Mouse (Mus musculus) spleen, embryonic (tissue): Measurements from ENCODE around the gene Gm20388.

Experiments
- CTCF ChIA-PET: fragments of 350-600 bp; sonication (Branson Sonifier 250); formaldehyde crosslinking; loops from one replicate; lab custom pipeline; 2022; lab: Charles Lee

The Gm20388 gene

GRCm38 (mm10) chr8:122864719-122865129, 2954.1 kb downstream of the Gm20388 start:
- CTCF ChIA-PET: interaction anchor here (0.6 to 0.7 kb wide), 2 partner anchors 231 to 279 kb away, joined by 4 read pairs; no protein-coding TSS in a partner anchor

GRCm38 (mm10) chr8:122865441-122865840, 2954.8 kb downstream of the Gm20388 start:
- CTCF ChIA-PET: interaction anchor here (0.7 kb wide), 1 partner anchor 280 kb away, joined by 4 read pairs; no protein-coding TSS in a partner anchor

GRCm38 (mm10) chr8:122866231-122866630, 2955.6 kb downstream of the Gm20388 start:
- CTCF ChIA-PET: interaction anchor here (0.6 kb wide), 1 partner anchor 44 kb away, joined by 6 read pairs; no protein-coding TSS in a partner anchor

GRCm38 (mm10) chr8:122867982-122868381, 2957.3 kb downstream of the Gm20388 start:
- CTCF ChIA-PET: no interaction called here

GRCm38 (mm10) chr8:122870377-122870863, 2959.8 kb downstream of the Gm20388 start:
- CTCF ChIA-PET: no interaction called here

- CTCF ChIA-PET: interaction anchor here (0.5 to 0.6 kb wide), 3 partner anchors 115 to 1697 kb away, joined by 3 to 5 read pairs (median 4); no protein-coding TSS in a partner anchor
Measured at GRCm38 (mm10) chr8:122871663-122872062, 2961.0 kb downstream of the Gm20388 start.

- CTCF ChIA-PET: interaction anchor here (0.5 kb wide), 1 partner anchor 114 kb away, joined by 3 read pairs; no protein-coding TSS in a partner anchor
Measured at GRCm38 (mm10) chr8:122873171-122873570, 2962.5 kb downstream of the Gm20388 start.

GRCm38 (mm10) chr8:122875186-122875585, 2964.5 kb downstream of the Gm20388 start:
- CTCF ChIA-PET: interaction anchor here (0.9 kb wide), 1 partner anchor 232 kb away, joined by 4 read pairs; no protein-coding TSS in a partner anchor

GRCm38 (mm10) chr8:122878231-122878630, 2967.6 kb downstream of the Gm20388 start:
- CTCF ChIA-PET: no interaction called here

GRCm38 (mm10) chr8:122880302-122880701, 2969.7 kb downstream of the Gm20388 start:
- CTCF ChIA-PET: no interaction called here

- CTCF ChIA-PET: no interaction called here
Measured at GRCm38 (mm10) chr8:122883671-122884070, 2973.0 kb downstream of the Gm20388 start.

GRCm38 (mm10) chr8:122891440-122891839, 2980.8 kb downstream of the Gm20388 start:
- CTCF ChIA-PET: no interaction called here

GRCm38 (mm10) chr8:122893451-122893850, 2982.8 kb downstream of the Gm20388 start:
- CTCF ChIA-PET: no interaction called here

GRCm38 (mm10) chr8:122896317-122896716, 2985.7 kb downstream of the Gm20388 start:
- CTCF ChIA-PET: interaction anchor here (0.6 kb wide), 1 partner anchor 290 kb away, joined by 5 read pairs; no protein-coding TSS in a partner anchor

- CTCF ChIA-PET: no interaction called here
Measured at GRCm38 (mm10) chr8:122897200-122897599, 2986.6 kb downstream of the Gm20388 start.

- CTCF ChIA-PET: interaction anchor here (0.6 kb wide), 1 partner anchor 380 kb away, joined by 5 read pairs; no protein-coding TSS in a partner anchor
Measured at GRCm38 (mm10) chr8:122898018-122898417, 2987.4 kb downstream of the Gm20388 start.

- CTCF ChIA-PET: interaction anchor here (0.6 kb wide), 1 partner anchor 380 kb away, joined by 5 read pairs; no protein-coding TSS in a partner anchor
Measured at GRCm38 (mm10) chr8:122898473-122898872, 2987.8 kb downstream of the Gm20388 start.

- CTCF ChIA-PET: no interaction called here
Measured at GRCm38 (mm10) chr8:122899085-122899484, 2988.4 kb downstream of the Gm20388 start.

GRCm38 (mm10) chr8:122901476-122901875, 2990.8 kb downstream of the Gm20388 start:
- CTCF ChIA-PET: interaction anchor here (0.7 kb wide), 1 partner anchor 80 kb away, joined by 4 read pairs; no protein-coding TSS in a partner anchor

- CTCF ChIA-PET: interaction anchor here (0.7 to 1.1 kb wide), 2 partner anchors 35 to 80 kb away, joined by 4 to 7 read pairs; no protein-coding TSS in a partner anchor
Measured at GRCm38 (mm10) chr8:122901892-122902515, 2991.4 kb downstream of the Gm20388 start.

- CTCF ChIA-PET: interaction anchor here (0.6 to 1.1 kb wide), 3 partner anchors 34 to 130 kb away, joined by 7 to 18 read pairs (median 10); no protein-coding TSS in a partner anchor
Measured at GRCm38 (mm10) chr8:122902581-122902980, 2991.9 kb downstream of the Gm20388 start.

GRCm38 (mm10) chr8:122903002-122903401, 2992.4 kb downstream of the Gm20388 start:
- CTCF ChIA-PET: interaction anchor here (0.6 to 1.1 kb wide), 3 partner anchors 34 to 129 kb away, joined by 7 to 18 read pairs (median 10); no protein-coding TSS in a partner anchor
